Mouse (Mus musculus): ENCODE data around the gene Rap2a. TPM values are rescaled to one million over a fixed set of nuclear protein-coding genes. Genes with fewer than 3 reads are reported as not detected.

The Rap2a gene
- total RNA-seq, 1 experiment from 2014 or later = 9.7 TPM

DNA sequence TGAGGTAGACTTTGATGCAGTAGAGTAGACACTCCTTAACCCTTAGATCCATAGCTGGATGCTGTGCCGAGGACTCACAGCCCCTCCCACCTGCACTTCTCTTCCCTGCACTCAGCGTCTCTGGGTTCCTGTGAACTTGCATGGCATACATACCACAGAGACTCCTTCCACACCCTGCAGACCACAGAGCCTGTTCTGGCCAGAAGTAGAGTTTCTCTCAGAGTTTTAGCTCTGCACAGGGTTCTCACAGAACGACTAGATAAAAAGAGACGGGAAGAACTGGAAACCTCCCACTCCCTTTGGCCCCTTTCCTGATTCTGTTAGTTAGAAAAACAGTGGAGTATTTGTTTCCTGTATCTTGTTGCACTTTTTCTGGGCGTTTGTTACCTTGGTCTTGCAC, 18.0 kb downstream of the Rap2a start:
- ATAC-seq (ENCODE audit: extremely low read depth, insufficient number of reproducible peaks, low FRiP score, poor library complexity, severe bottlenecking) = no peak

DNA sequence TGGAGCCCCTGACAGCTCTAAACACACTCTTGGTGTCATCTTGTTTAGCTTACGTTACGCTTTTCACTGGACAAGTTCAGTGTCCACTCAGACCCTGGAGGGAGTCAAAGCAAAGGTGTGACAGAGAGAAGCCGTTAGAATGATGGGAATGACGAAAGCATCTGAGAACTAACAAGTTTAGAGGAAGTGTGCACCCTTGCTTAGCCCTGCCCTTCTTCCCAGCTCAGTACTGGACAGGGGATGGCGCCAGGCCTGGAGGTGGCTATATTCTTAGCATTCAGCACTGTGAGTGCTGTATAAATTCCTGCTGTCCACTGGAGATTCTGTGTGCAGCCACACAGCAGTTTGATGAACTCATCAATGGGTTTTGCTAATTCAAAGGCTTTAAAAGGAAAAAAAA, 18.6 kb downstream of the Rap2a start:
- ATAC-seq (ENCODE audit: extremely low read depth, insufficient number of reproducible peaks, low FRiP score, poor library complexity, severe bottlenecking) = no peak

GRCm38 (mm10) chr14:120499096-120499495, 20.9 kb downstream of the Rap2a start:
- ATAC-seq (ENCODE audit: extremely low read depth, insufficient number of reproducible peaks, low FRiP score, poor library complexity, severe bottlenecking) = no peak

GRCm38 (mm10) chr14:120499601-120500000, 21.4 kb downstream of the Rap2a start:
- no peak for ATAC-seq (ENCODE audit: extremely low read depth, insufficient number of reproducible peaks, low FRiP score, poor library complexity, severe bottlenecking)

- no peak for ATAC-seq (ENCODE audit: extremely low read depth, insufficient number of reproducible peaks, low FRiP score, poor library complexity, severe bottlenecking)
These were observed 21.8 kb downstream of the Rap2a start for GRCm38 (mm10) chr14:120500021-120500560.

DNA sequence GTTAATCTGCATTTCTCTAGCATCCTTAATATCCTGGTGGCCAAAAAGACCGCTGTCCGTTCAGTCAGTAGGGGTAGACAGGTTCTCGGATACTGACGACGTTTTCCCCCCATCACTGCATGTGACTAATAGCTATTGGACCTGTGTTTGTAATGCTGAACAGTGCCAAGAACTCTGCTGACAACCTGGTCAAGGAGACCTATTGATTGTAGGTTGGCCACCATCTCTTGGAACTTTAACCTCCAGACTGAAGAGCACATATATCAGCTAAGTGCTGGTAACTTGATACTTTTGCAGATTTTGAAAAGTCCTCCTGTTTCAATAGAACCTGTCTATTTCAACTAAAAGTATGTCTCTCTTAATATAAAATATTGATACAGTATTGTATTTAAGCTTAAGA, 22.5 kb downstream of the Rap2a start:
- ATAC-seq (ENCODE audit: extremely low read depth, insufficient number of reproducible peaks, low FRiP score, poor library complexity, severe bottlenecking) = no peak

- ATAC-seq (ENCODE audit: extremely low read depth, insufficient number of reproducible peaks, low FRiP score, poor library complexity, severe bottlenecking) = no peak
These were observed 25.4 kb downstream of the Rap2a start for GRCm38 (mm10) chr14:120503641-120504040.

DNA sequence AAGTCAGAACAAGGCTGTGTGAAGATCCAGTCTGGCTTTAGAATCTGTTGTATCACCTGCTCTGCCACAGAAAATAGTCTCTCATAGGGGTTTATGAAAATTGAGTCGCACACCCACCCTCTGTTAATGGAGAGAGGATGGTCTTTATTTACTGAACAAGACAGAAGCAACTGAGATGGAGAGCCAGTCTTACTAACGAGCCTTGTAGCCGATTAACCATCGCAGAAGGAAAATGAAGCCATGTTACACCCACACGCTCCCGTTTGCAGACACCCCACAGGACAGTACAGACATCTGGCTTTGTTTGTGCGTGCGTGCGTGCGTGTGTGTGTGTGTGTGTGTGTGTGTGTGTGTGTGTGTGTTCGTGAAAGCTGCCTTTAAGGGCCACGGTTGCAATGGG, 26.2 kb downstream of the Rap2a start:
- ATAC-seq (ENCODE audit: extremely low read depth, insufficient number of reproducible peaks, low FRiP score, poor library complexity, severe bottlenecking) = no peak

- no peak for ATAC-seq (ENCODE audit: extremely low read depth, insufficient number of reproducible peaks, low FRiP score, poor library complexity, severe bottlenecking)
These were observed 26.8 kb downstream of the Rap2a start for GRCm38 (mm10) chr14:120504928-120505461.

- ATAC-seq (ENCODE audit: extremely low read depth, insufficient number of reproducible peaks, low FRiP score, poor library complexity, severe bottlenecking) = no peak
These were observed 27.7 kb downstream of the Rap2a start for GRCm38 (mm10) chr14:120505918-120506317.

GRCm38 (mm10) chr14:120507516-120507915, 29.3 kb downstream of the Rap2a start:
- ATAC-seq (ENCODE audit: extremely low read depth, insufficient number of reproducible peaks, low FRiP score, poor library complexity, severe bottlenecking) = no peak

DNA sequence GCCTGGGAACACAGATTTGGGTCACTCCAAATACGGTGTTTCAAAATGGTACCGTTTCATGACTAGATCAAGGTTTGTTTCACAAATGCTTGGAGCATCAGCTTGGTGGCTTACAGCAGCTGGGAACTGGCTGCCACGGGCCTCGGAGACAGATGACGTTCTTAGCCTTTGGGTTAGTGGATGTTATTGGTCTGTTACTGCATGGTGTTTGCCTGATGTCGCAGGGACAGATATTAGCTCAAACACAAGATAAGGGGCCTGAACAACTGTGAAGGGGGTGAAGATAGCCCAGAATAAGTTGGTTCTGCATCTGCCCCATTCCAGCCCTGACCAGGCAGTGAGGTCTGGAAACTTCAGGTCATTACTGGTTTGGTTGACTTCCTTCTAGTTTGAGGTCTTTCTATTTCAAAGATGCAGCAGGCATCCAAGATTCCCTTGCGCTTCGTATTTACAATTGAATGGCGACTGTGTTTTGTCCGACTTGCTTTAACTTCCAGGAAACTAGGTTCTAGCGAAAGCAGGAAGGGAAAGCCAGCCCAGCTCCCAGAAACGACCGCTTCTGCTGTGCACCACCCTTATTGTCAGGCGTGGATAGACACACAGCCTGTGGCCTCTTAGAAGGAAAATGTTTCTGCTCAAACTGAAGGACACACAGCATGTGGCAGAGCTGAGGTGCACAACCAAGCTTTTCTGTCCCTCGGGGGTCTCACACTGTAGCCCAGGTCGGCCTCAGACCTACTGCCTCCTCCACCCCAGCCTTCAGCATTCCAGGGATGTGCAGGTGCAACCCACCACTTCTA, 30.5 kb downstream of the Rap2a start:
- ATAC-seq (ENCODE audit: extremely low read depth, insufficient number of reproducible peaks, low FRiP score, poor library complexity, severe bottlenecking) = no peak

- ATAC-seq (ENCODE audit: extremely low read depth, insufficient number of reproducible peaks, low FRiP score, poor library complexity, severe bottlenecking) = no peak
These were observed 31.1 kb downstream of the Rap2a start for GRCm38 (mm10) chr14:120509366-120509640.

GRCm38 (mm10) chr14:120511821-120512220, 33.6 kb downstream of the Rap2a start:
- ATAC-seq (ENCODE audit: extremely low read depth, insufficient number of reproducible peaks, low FRiP score, poor library complexity, severe bottlenecking) = no peak

- no peak for ATAC-seq (ENCODE audit: extremely low read depth, insufficient number of reproducible peaks, low FRiP score, poor library complexity, severe bottlenecking)
These were observed 36.6 kb downstream of the Rap2a start for GRCm38 (mm10) chr14:120514821-120515271.

DNA sequence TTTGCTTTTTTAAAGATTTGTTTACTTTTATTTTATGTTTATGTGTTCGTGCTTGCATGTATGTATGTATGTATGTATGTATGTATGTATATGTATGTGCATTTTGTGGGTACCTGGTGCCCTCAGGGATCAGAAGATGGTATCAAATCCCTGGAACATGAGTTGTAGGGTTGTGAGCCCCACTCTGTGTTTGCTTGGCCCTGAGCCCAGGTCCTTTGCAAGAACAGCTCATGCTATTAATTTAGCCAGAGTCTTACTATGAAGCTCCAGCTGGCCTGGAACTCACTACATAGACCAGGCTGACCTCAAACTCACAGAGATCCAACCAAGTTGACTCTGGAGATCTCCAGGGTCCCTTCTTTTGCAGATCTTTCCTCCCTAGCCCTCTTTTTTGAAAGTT, 37.1 kb downstream of the Rap2a start:
- ATAC-seq (ENCODE audit: extremely low read depth, insufficient number of reproducible peaks, low FRiP score, poor library complexity, severe bottlenecking) = no peak

DNA sequence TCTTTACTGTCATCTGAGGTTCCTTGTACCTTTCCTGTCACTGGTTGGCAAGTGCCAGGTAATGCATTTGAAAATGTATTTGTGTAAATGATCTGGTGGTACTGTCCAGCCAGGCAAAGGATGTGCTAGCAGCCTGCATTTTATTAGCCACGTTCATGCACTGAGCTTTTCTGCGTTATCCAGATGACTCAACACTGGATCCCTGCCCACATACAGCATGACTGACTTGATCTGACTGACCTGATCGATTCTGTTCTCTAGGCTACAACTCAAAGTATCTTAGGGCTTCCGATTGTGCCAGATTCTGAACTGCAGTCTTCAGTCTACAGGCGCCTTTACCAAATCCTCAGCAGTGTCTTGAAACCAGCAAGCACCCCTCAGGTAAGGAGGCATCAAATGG, 40.5 kb downstream of the Rap2a start:
- no peak for ATAC-seq (ENCODE audit: extremely low read depth, insufficient number of reproducible peaks, low FRiP score, poor library complexity, severe bottlenecking)

GRCm38 (mm10) chr14:120519921-120520320, 41.7 kb downstream of the Rap2a start:
- no peak for ATAC-seq (ENCODE audit: extremely low read depth, insufficient number of reproducible peaks, low FRiP score, poor library complexity, severe bottlenecking)

DNA sequence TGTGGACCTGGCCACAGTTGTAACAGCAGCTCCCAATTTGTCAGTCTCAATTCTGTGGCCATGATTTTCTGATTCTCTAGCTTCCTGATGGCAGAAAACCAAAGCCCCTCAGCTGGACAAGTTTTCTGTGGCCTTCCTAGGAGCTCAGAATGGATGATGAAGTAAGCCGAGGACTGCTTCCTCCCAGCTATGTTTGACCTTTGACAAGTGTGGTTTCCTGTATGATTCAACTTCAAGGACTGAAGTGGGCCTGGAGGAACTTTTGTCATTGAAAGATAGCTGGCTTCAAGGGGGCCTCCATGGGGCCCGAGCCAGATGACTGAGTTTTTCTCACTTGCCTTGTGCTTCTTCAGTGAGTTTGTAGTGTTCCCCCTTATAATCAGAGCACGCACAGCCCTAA, 42.6 kb downstream of the Rap2a start:
- no peak for ATAC-seq (ENCODE audit: extremely low read depth, insufficient number of reproducible peaks, low FRiP score, poor library complexity, severe bottlenecking)

DNA sequence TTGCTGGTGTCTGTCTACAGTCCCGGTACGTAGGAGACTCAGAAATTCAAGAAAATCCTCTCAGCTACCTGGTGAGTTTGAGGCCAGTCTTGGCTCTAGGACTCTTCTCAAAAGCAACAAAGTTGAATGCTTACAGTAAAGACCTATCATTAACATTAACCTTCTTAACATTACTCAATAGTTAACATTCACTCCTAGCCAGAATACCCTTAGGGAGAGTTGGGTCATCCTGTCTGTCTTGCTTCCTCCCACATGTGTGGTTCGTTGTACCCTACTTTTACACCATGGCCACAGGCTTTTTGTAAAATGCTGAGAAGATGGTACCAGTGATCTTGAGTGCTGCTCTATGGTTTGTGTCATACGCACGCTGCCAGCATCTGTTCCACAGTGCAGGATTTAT, 45.1 kb downstream of the Rap2a start:
- ATAC-seq (ENCODE audit: extremely low read depth, insufficient number of reproducible peaks, low FRiP score, poor library complexity, severe bottlenecking) = no peak

- ATAC-seq (ENCODE audit: extremely low read depth, insufficient number of reproducible peaks, low FRiP score, poor library complexity, severe bottlenecking) = no peak
These were observed 47.4 kb downstream of the Rap2a start for GRCm38 (mm10) chr14:120525644-120526043.

Measured in neutrophil, adult 5-6 weeks (primary cell).